Mouse (Mus musculus) testis, adult 2 months (tissue): Measurements from ENCODE around the gene Umodl1.

Experiments
- CTCF ChIP-seq: fragments of 200-500 bp; IDR thresholded peaks from 2 replicates; pipeline ENCODE4 v1.5.1; 2012; ENCODE audit warnings: low read depth, mild to moderate bottlenecking, inconsistent platforms, low read length, moderate library complexity; ENCODE audit not compliant: control insufficient read depth, insufficient read depth, insufficient replicate concordance
- POLR2A ChIP-seq: fragments of 200-500 bp; IDR thresholded peaks from 2 replicates; pipeline ENCODE4 v1.6.1; 2012; ENCODE audit warnings: low read depth, mild to moderate bottlenecking, inconsistent platforms, low read length, moderate library complexity; ENCODE audit not compliant: control insufficient read depth

- no peak for TF ChIP-seq CTCF
- TF ChIP-seq POLR2A, result no peak
These were observed 42.7 kb upstream of the Umodl1 start for GRCm38 (mm10) chr17:30911732-30912088.
